Mouse (Mus musculus): ENCODE data around the gene E2f8. TPM values are rescaled to one million over a fixed set of nuclear protein-coding genes. Genes with fewer than 3 reads are reported as not detected.

E2f8 gene
- polyA plus RNA-seq, 1 experiment from 2014 or later = 22.7 TPM

Other genes starting within 250 kb of the E2f8 start
- not detected in 2 replicates for gene Mrgprb3, start 237.8 kb downstream of the E2f8 start, polyA plus RNA-seq (2014; fragmentation: Nextera tagmentation; extraction: Ambion mirVana)
- 36.1 and 41.8 TPM in 2 replicates for gene Zdhhc13, start 92.6 kb downstream of the E2f8 start, polyA plus RNA-seq (2014; fragmentation: Nextera tagmentation; extraction: Ambion mirVana)
- gene Csrp3, start 33.6 kb downstream of the E2f8 start, polyA plus RNA-seq (2014; fragmentation: Nextera tagmentation; extraction: Ambion mirVana) = 1,436 and 1,472 TPM in 2 replicates
- gene Nav2, start 27.1 kb upstream of the E2f8 start, polyA plus RNA-seq (2014; fragmentation: Nextera tagmentation; extraction: Ambion mirVana) = 22.4 and 32.2 TPM in 2 replicates